Comparison of ENCODE assay signal across 10 mouse cellular contexts in the genomic region with DNA sequence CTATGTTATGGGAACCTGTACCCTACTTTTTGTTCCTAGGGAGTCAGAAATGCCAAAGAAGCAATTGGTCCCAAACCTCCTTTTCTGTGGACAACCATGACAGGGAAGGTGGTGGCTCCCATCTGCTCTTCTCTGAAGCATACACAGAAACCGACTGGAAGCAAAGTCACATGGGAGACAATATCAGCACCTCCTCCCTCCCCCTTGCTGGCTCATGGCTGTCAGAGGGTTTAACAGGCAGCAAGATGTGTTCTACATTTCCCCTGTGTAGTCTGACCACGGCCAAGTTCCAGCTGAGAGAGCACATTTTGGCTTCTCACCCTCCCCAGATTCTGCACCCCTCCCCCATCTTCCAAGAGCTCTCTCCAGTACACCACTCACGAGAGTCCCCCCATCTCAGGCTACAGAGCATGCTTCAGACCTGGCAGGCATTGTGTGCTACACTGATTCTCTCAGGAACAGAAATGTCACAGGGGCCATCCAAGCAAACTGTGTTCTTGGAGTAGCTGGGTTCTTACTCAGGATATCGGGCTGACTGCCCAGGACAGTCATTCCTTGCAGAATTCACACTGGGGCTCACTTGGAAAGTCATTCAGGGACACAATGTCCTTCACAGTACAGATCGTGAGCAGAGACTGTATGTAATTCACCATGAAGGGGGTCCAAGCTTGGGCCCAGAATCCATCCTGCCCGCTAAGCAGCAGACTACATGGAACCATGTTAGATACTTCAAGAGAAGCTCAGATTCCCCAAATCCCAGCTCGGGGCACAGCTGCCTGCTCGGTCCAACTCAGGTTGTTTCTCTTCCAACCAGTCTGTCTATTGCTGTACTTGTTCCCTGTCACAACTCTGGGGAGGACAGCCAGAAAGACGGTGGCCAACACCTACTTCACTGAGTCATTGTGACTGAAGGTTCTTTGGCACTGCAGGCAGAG. TPM values are rescaled to one million over a fixed set of nuclear protein-coding genes. Genes with fewer than 3 reads are reported as not detected.
DNase-seq lines count a peak whose midpoint lies in the region; ATAC-seq lines count a peak whose summit lies in the region.
"Had no signal": no experiment of that assay in that cellular context is flagged by ENCODE, and none has a peak within 500 bp of the region (broad histone marks: within the 10 kb centered on the region; RNA-seq: fewer than 3 reads in every experiment).

No protein-coding gene starts in this region.

- intact Hi-C loops in gastrocnemius, postnatal 14 days (cut with DNase I; ENCODE audit: low total_unique reads), result no loop called here

- WGBS in hindbrain, embryonic 10.5 days, result 65% methylated on average over 9 of the region's 9 CpGs
- WGBS in hindbrain, embryonic 13.5 days, result 64% methylated on average over 9 of the region's 9 CpGs

- H3K36me3 ChIP-seq in hindbrain, embryonic 10.5 days, result no peaks in the 10 kb centered on the region
- H3K36me3 ChIP-seq in hindbrain, embryonic 13.5 days, result no peaks in the 10 kb centered on the region

- ATAC-seq in hindbrain, embryonic 13.5 days (ENCODE audit: low FRiP score), result no peak
- no peak for ATAC-seq in monocyte, adult 5-6 weeks (replicated peaks; ENCODE audit: insufficient number of reproducible peaks, low FRiP score, low TSS enrichment, poor library complexity, severe bottlenecking)

- no peak overlapping the region for H3K9ac ChIP-seq in hindbrain, embryonic 13.5 days

- H3K4me1 ChIP-seq in hindbrain, embryonic 10.5 days (replicated peaks), result peaks cover 13% of the 10 kb centered on the region
- H3K4me1 ChIP-seq in hindbrain, embryonic 13.5 days (replicated peaks), result peaks cover 6% of the 10 kb centered on the region

- DNase-seq in hindbrain, embryonic 10.5 days (ENCODE audit: low spot score), result no peak
- DNase-seq in adrenal gland, adult 18-20 months (ENCODE audit: low spot score in 2 of 2), result peak; percentile 29 to 44
- peak; percentile 79 for DNase-seq in gastrocnemius, postnatal 14 days
- DNase-seq in kidney, postnatal 14 days, result peak; percentile 63
- DNase-seq in testis, postnatal 14 days (ENCODE audit: low spot score), result peak; percentile 76
- no peak for DNase-seq in frontal cortex, postnatal 25 days (ENCODE audit: low spot score in 2 of 2)

- 0 out of 2 replicates have a peak, but pooled peaks cover 8% of the 10 kb centered on the region for H3K27me3 ChIP-seq in hindbrain, embryonic 10.5 days (ENCODE audit: insufficient read depth, poor library complexity, severe bottlenecking)
- H3K27me3 ChIP-seq in hindbrain, embryonic 13.5 days, result no peaks in the 10 kb centered on the region

- H3K27ac ChIP-seq in hindbrain, embryonic 10.5 days, result 0 out of 2 replicates have a peak overlapping the region, but pooled peaks have one; percentile 2
- no peak overlapping the region for H3K27ac ChIP-seq in hindbrain, embryonic 13.5 days
- H3K27ac ChIP-seq: macrophage had no signal

- H3K4me3 ChIP-seq in hindbrain, embryonic 10.5 days, result no peak overlapping the region
- no peak overlapping the region for H3K4me3 ChIP-seq in hindbrain, embryonic 13.5 days

- no peak overlapping the region for H3K4me2 ChIP-seq in hindbrain, embryonic 13.5 days

- H3K9me3 ChIP-seq in hindbrain, embryonic 10.5 days, result no peaks in the 10 kb centered on the region
- no peaks in the 10 kb centered on the region for H3K9me3 ChIP-seq in hindbrain, embryonic 13.5 days

RNA-seq across cellular contexts. Expression of a gene that starts 4.6 kb away (rescaled TPM):
- not detected in 2 replicates for polyA plus RNA-seq in hindbrain, embryonic 10.5 days (2016; fragmentation: Nextera tagmentation; extraction: Ambion mirVana)
- not detected in 2 replicates for polyA plus RNA-seq in hindbrain, embryonic 13.5 days (2015; fragmentation: Nextera tagmentation; extraction: Ambion mirVana)
- total RNA-seq in adrenal gland, adult 18-20 months (2021), result under 1 TPM in 1 of 2 experiments, not detected in 1; 0.10 TPM
- under 1 TPM; 0.43 to 0.66 TPM for total RNA-seq in gastrocnemius, postnatal 14 days (2021)
- not detected in 3 replicates for total RNA-seq in monocyte, adult 5-6 weeks (2017)
- total RNA-seq: common myeloid progenitor, adult 5-6 weeks had no signal
- polyA plus RNA-seq: macrophage had no signal

RNA-seq across cellular contexts. Expression of a gene that starts 52.6 kb away (rescaled TPM):
- polyA plus RNA-seq in hindbrain, embryonic 10.5 days (2016; fragmentation: Nextera tagmentation; extraction: Ambion mirVana), result 0.04 and 0.07 TPM in 2 replicates
- 0.14 and 0.16 TPM in 2 replicates for polyA plus RNA-seq in hindbrain, embryonic 13.5 days (2015; fragmentation: Nextera tagmentation; extraction: Ambion mirVana)
- total RNA-seq in adrenal gland, adult 18-20 months (2021), result under 1 TPM; 0.17 to 0.48 TPM
- 100 to 1,000 TPM; 119 to 131 TPM for total RNA-seq in gastrocnemius, postnatal 14 days (2021)
- 0.10 TPM in 1 of 3 replicates, not detected in the others for total RNA-seq in monocyte, adult 5-6 weeks (2017)

Comparison
In these comparisons a context has a peak if more than half of its experiments do, and no peak if none do; other contexts are left out.
1. DNase-seq: peak in adrenal gland, adult 18-20 months (2 of 2), gastrocnemius, postnatal 14 days (single experiment), kidney, postnatal 14 days (single experiment) and testis, postnatal 14 days (single experiment); none in hindbrain, embryonic 10.5 days (single experiment) and frontal cortex, postnatal 25 days (0 of 2).
2. RNA of a gene that starts 52.6 kb away (total RNA-seq): 119 to 131 TPM in gastrocnemius, postnatal 14 days; 0.17 to 0.48 TPM in adrenal gland, adult 18-20 months and 0.10 TPM in monocyte, adult 5-6 weeks; every median in the first group is over 10 times any median in the second.